13 mouse cellular contexts compared by ENCODE assay signal in the genomic region with DNA sequence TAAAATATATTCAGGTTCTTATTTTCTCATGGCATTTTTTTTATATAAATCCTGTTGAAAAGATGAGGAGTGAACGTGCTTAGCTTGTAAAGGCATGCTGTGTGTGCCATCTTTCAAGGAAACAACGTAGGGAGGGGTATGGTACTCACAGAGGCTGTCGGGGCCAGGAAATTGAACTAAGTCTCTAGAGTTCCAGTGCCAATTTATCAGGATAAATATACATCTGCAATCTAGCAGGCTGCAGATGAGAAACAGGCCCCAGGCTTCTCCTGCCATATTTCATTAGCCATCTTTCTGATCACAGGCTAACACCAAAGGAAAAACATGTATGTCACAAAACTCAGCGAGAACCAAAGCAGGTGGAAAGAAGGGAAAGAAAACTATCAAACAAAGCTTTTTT.
"Had no signal": no experiment of that assay in that cellular context is flagged by ENCODE, and none has a peak within 500 bp of the region (broad histone marks: within the 10 kb centered on the region; RNA-seq: fewer than 3 reads in every experiment).

No protein-coding gene starts in this region.

- H3K27ac ChIP-seq: layer of hippocampus, adult 2 months; left cerebral cortex, adult 2 months; limb, embryonic 12.5 days; liver, embryonic 14.5 days; midbrain, embryonic 15.5 days; neural tube, embryonic 12.5 days had no signal

- H3K4me3 ChIP-seq: layer of hippocampus, adult 2 months; left cerebral cortex, adult 2 months; limb, embryonic 12.5 days; midbrain, embryonic 15.5 days; neural tube, embryonic 12.5 days had no signal

- H3K4me1 ChIP-seq: limb, embryonic 12.5 days had no signal

- ATAC-seq: midbrain, embryonic 15.5 days had no signal

- H3K36me3 ChIP-seq: limb, embryonic 12.5 days; midbrain, embryonic 15.5 days; neural tube, embryonic 12.5 days had no signal

- DNase-seq: kidney, adult 18-20 months; kidney, postnatal 10 days; kidney, postnatal 4 days; liver; lung, adult 18-20 months; right cerebral cortex, postnatal 14 days; thymus, postnatal 36 days had no signal

- H3K9me3 ChIP-seq: limb, embryonic 12.5 days; midbrain, embryonic 15.5 days; neural tube, embryonic 12.5 days had no signal

- H3K9ac ChIP-seq: limb, embryonic 12.5 days; liver, embryonic 14.5 days; midbrain, embryonic 15.5 days; neural tube, embryonic 12.5 days had no signal

- H3K4me2 ChIP-seq: limb, embryonic 12.5 days; midbrain, embryonic 15.5 days; neural tube, embryonic 12.5 days had no signal

- H3K27me3 ChIP-seq: limb, embryonic 12.5 days; midbrain, embryonic 15.5 days; neural tube, embryonic 12.5 days had no signal
